Mouse (Mus musculus): ENCODE data around the gene Acer1. TPM values are rescaled to one million over a fixed set of nuclear protein-coding genes. Genes with fewer than 3 reads are reported as not detected.

Acer1 gene
- polyA plus RNA-seq, 1 experiment from 2014 or later, result not detected

DNA sequence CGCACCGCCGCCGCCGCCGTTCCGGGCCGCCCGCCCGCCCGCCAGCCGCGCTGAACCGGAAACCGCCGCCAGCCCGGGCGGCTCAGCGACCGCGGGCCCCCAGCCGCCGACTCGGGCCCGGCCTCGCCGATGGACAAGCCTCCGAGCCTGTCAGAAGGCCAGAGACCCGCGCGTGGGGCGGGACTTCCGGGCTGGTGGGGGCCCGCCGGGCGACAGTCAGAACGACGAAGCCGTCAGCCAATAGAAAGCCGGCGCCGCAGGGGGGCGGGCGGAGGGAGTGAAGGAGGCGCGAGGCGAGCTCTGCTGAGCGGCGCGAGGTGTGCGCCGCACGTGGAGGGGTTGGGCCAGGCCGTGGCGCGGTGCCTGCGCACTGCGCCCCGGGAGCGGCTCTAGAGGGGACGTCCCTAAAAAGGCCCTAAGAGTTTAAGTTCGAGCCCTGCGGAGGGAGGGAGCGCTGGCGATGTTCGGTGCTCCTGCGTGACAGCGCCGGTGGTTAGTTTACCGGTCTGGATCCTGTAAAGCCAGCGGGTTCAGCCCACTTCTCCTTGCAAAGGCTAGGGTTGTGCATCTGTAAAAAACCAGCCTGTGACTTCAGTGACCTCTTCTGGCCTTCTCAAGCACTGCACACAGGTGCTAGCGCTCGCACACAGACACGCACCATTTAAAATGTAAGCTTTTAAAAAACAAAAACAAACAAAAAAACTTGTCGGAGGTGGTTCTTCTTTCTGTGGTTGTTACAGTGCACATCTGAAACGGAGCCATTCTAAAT lies 46.4 kb downstream of the Acer1 start, which contains the start of gene Mllt1:
Gene Mllt1 (minus strand): TSS at position 53 of the 769 bp plus-strand sequence.
- ATAC-seq (ENCODE audit: insufficient number of reproducible peaks, insufficient read depth, low FRiP score, low TSS enrichment, low read depth), result peak; percentile 97
- Histone ChIP-seq H3K27me3 (no peaks in the 10 kb centered on the region), H3K36me3 (peaks cover 13% of the 10 kb centered on the region; the same call in 1 of the 2 replicates), H3K27ac (peak within 1 kb of the TSS; percentile 83), H3K9ac (replicated peaks) (peak within 1 kb of the TSS; percentile 97), H3K9me3 (0 out of 2 replicates have a peak, but pooled peaks cover 2% of the 10 kb centered on the region), H3K4me2 (peak within 1 kb of the TSS; percentile 91), H3K4me3 (replicated peaks) (peak within 1 kb of the TSS; percentile 94), H3K4me1 (replicated peaks) (peaks cover 24% of the 10 kb centered on the region)
- 3% methylated on average over 76 of the region's 76 CpGs for WGBS

DNA sequence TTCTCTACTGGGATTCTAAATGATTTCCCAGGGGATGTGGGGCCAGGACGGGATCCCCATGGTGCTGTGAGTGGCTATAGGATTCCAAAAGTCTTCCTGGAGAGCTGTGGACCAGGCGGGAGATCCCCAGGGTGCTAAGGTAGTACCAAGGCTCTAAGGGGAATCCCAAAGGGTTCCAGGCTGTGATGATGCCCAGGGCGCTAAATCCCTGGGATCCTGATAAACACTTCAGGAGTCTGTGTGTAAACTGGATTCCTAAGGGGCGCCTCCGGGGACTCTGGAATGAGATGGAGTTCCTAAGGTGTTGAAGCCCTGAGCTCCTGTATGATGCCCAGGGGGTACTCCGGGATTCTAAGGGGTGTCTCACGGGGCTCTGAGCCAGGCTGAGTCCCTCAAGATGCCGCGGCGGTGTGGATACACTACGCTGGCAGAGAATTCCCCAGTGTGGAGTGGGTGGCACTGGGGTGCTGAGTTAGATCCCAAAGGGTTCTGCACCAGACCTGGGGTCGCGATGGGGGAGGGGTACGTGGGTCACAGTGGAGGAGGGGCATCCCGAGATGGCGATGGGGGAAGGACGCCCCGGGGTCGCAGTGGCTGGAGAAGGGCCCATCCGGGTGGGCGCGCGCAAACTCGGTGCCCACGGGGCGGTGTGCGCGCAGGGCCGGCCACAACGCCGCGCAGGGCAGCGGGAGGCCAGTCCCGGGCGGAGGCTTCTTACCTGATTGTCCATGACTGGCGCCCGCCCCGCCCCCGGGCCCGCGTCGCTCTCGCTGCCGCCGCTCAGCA lies 47.2 kb downstream of the Acer1 start:
- H3K4me2 ChIP-seq, result peak overlapping the region; percentile 91
- H3K4me3 ChIP-seq (replicated peaks), result peak overlapping the region; percentile 94
- ATAC-seq (ENCODE audit: insufficient number of reproducible peaks, insufficient read depth, low FRiP score, low TSS enrichment, low read depth), result peak; percentile 58
- H3K27me3 ChIP-seq, result no peaks in the 10 kb centered on the region
- peaks cover 13% of the 10 kb centered on the region; the same call in 1 of the 2 replicates for H3K36me3 ChIP-seq
- H3K9me3 ChIP-seq, result 0 out of 2 replicates have a peak, but pooled peaks cover 2% of the 10 kb centered on the region
- peaks cover 26% of the 10 kb centered on the region for H3K4me1 ChIP-seq (replicated peaks)
- peak overlapping the region; percentile 97 for H3K9ac ChIP-seq (replicated peaks)
- WGBS, result under 1% methylated on average over 42 of the region's 45 CpGs
- H3K27ac ChIP-seq, result peak overlapping the region; percentile 83

DNA sequence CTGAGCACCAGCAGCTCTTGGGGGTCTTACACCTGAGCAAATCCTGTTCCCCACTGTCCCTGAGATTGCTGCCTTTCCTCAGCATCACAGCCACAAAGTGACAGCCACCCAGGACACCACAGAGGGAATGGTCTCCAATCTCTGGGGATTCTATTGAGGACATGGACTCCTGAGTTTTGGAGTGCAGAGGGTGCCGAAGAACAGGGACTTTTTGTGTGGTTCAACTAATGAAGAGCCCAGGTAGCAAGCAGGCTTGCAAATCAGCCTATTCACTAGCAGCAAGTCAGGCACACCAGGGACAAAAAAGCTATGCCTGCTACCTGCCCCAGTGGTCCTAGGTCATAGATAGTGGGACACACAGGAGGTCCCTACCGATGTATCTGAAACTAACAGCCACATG lies 48.5 kb downstream of the Acer1 start:
- peak overlapping the region; percentile 91 for H3K4me2 ChIP-seq
- H3K27ac ChIP-seq, result no peak overlapping the region
- ATAC-seq (ENCODE audit: insufficient number of reproducible peaks, insufficient read depth, low FRiP score, low TSS enrichment, low read depth), result no peak
- no peaks in the 10 kb centered on the region for H3K27me3 ChIP-seq
- H3K9ac ChIP-seq (replicated peaks), result peak overlapping the region; percentile 97; the same call in 1 of the 2 replicates
- peak overlapping the region; percentile 94; the same call in 1 of the 2 replicates for H3K4me3 ChIP-seq (replicated peaks)
- peaks cover 13% of the 10 kb centered on the region; the same call in 1 of the 2 replicates for H3K36me3 ChIP-seq
- H3K4me1 ChIP-seq (replicated peaks), result peaks cover 26% of the 10 kb centered on the region
- H3K9me3 ChIP-seq, result 0 out of 2 replicates have a peak, but pooled peaks cover 2% of the 10 kb centered on the region
- WGBS, result 86% methylated on average over 2 of the region's 2 CpGs

DNA sequence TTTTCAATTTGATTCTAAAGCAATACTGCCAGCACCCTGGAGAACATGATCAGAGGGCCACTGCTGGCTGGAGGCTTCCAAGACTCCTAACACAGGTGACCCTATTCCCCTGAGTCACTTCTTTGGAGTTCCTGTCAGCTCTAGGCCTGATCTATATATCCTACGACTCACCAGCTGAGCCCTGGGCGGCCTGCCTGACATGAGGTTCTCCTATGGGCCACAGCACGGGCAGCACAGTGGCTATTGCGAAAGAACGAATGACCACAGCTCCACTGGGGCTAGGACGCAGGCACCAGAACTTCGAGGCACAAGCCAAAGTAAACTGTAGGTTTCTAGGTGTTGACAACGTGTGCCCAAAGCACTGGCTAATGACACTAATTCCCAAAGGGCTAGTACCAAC lies 51.9 kb downstream of the Acer1 start:
- Histone ChIP-seq H3K4me3 (replicated peaks) (no peak overlapping the region), H3K9me3 (no peaks in the 10 kb centered on the region), H3K4me2 (no peak overlapping the region), H3K36me3 (peaks cover 38% of the 10 kb centered on the region), H3K27ac (no peak overlapping the region), H3K4me1 (replicated peaks) (peaks cover 26% of the 10 kb centered on the region), H3K9ac (replicated peaks) (no peak overlapping the region), H3K27me3 (no peaks in the 10 kb centered on the region)
- no peak for ATAC-seq (ENCODE audit: insufficient number of reproducible peaks, insufficient read depth, low FRiP score, low TSS enrichment, low read depth)
- 88% methylated on average over 8 of the region's 8 CpGs for WGBS

DNA sequence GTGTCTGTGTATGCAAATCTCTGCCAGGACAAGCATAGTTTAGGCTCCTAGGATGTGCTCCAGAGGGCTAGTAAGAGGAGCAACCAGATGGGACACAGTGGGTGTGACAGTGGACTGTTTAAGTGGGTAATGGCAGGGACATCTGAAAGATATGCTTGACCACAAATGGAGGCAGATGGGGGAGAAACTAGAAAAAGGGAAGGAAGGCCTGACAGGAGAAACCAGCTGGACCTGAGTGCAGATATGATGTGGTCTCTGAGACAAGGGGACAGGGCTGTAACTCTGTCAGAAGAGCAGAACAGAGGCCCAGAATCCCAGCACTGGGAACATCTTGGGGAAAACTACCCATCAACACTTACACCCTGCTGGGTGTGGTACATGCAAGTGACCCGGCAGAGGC lies 52.4 kb downstream of the Acer1 start:
- peaks cover 25% of the 10 kb centered on the region for H3K4me1 ChIP-seq (replicated peaks)
- H3K9me3 ChIP-seq, result no peaks in the 10 kb centered on the region
- H3K9ac ChIP-seq (replicated peaks), result no peak overlapping the region
- peaks cover 43% of the 10 kb centered on the region for H3K36me3 ChIP-seq
- H3K27me3 ChIP-seq, result no peaks in the 10 kb centered on the region
- no peak for ATAC-seq (ENCODE audit: insufficient number of reproducible peaks, insufficient read depth, low FRiP score, low TSS enrichment, low read depth)
- H3K4me3 ChIP-seq (replicated peaks), result no peak overlapping the region
- WGBS, result 79% methylated on average over 1 of the region's 1 CpGs
- no peak overlapping the region for H3K4me2 ChIP-seq
- no peak overlapping the region for H3K27ac ChIP-seq

DNA sequence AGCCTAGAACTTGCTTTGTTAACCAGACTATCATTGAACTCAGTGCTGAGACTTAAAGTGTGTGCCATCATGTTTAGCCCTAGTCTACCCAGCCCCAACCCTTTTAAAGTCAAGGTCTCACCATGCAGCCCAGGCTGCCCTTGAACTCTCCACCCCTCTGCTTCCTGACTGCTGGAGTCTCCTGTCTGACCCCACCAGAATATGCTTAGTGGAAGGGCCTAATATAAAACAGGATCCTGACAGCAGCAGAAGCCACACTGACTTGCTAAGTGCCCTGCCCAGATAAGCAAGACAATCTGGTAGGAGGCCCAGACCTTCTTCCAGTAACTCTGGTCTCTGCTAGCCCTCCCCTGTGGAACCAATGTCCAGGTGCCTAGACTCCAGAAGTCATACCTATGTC lies 52.8 kb downstream of the Acer1 start:
- H3K9ac ChIP-seq (replicated peaks), result no peak overlapping the region
- no peak overlapping the region for H3K27ac ChIP-seq
- H3K36me3 ChIP-seq, result peaks cover 47% of the 10 kb centered on the region
- no peaks in the 10 kb centered on the region for H3K9me3 ChIP-seq
- no peak overlapping the region for H3K4me2 ChIP-seq
- no peak for ATAC-seq (ENCODE audit: insufficient number of reproducible peaks, insufficient read depth, low FRiP score, low TSS enrichment, low read depth)
- no peaks in the 10 kb centered on the region for H3K27me3 ChIP-seq
- peaks cover 21% of the 10 kb centered on the region for H3K4me1 ChIP-seq (replicated peaks)
- H3K4me3 ChIP-seq (replicated peaks), result no peak overlapping the region

DNA sequence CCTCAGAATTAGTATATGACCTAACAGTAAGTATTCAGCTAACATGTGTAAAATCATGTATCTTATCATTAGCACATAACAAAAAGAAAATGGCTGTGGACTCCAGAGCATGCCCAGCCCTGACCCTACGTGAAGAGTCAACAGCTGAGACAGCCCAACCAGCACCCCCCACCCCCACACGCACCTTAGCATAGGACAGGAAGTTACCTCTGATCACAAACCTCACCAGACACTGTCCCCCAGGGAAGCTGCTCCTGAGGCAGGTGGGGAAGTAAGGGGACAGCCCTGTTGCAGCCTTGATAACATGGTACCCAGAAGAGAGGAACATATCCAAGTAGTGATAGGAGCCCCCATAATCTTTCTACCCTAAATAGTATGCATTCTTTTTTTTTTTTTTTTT lies 55.9 kb downstream of the Acer1 start:
- Histone ChIP-seq H3K9me3 (no peaks in the 10 kb centered on the region), H3K9ac (replicated peaks) (no peak overlapping the region), H3K4me3 (replicated peaks) (no peak overlapping the region), H3K36me3 (peaks cover 63% of the 10 kb centered on the region), H3K27me3 (no peaks in the 10 kb centered on the region), H3K27ac (no peak overlapping the region), H3K4me1 (replicated peaks) (0 out of 2 replicates have a peak, but pooled peaks cover 5% of the 10 kb centered on the region), H3K4me2 (no peak overlapping the region)
- no peak for ATAC-seq (ENCODE audit: insufficient number of reproducible peaks, insufficient read depth, low FRiP score, low TSS enrichment, low read depth)
- WGBS, result 94% methylated on average over 2 of the region's 2 CpGs

DNA sequence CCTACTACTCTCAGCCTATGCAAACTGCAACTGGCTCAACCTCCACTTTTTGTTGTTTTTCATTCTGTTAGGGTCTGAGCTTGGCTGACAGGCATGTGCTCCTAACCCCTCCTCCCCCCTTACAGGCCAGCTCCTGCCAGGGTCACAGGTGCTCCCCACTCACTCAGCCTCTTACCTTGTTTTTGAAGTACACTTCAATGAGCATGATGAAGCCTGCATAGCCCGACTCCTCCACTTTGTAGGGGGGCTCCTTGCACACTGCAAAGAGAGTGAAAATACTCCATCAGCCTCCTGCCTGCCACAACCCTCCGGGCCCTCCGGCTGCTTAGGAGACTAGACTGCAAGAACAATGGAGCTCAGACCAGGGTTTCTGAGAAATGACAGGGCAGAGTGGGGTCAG lies 62.2 kb downstream of the Acer1 start:
- peaks cover 96% of the 10 kb centered on the region for H3K36me3 ChIP-seq
- no peaks in the 10 kb centered on the region for H3K4me1 ChIP-seq (replicated peaks)
- H3K9me3 ChIP-seq, result no peaks in the 10 kb centered on the region
- no peak overlapping the region for H3K4me2 ChIP-seq
- 92% methylated on average over 3 of the region's 3 CpGs for WGBS
- no peak overlapping the region for H3K4me3 ChIP-seq (replicated peaks)
- no peak overlapping the region for H3K27ac ChIP-seq
- no peak overlapping the region for H3K9ac ChIP-seq (replicated peaks)
- ATAC-seq (ENCODE audit: insufficient number of reproducible peaks, insufficient read depth, low FRiP score, low TSS enrichment, low read depth), result no peak
- H3K27me3 ChIP-seq, result no peaks in the 10 kb centered on the region

DNA sequence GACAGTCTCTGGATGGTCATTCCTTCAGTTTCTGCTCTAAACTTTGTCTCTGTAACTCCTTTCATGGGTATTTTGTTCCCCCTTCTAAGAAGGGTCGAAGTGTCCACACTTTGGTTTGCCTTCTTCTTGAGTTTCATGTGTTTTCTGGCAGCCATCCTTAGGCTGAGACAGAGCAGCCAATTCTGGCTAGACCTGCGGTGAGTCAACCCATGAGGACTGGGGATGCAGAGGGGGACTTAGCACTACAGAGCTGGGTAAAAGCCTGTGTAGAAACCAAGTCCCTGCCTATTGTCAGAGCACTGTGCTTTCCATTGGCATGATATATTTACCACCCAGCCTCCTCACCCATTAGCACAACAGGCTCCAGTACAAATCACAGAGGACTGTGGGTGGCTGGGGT lies 64.8 kb downstream of the Acer1 start:
- Histone ChIP-seq H3K4me1 (replicated peaks) (no peaks in the 10 kb centered on the region), H3K9me3 (no peaks in the 10 kb centered on the region), H3K9ac (replicated peaks) (no peak overlapping the region), H3K27ac (no peak overlapping the region), H3K4me3 (replicated peaks) (no peak overlapping the region), H3K36me3 (peaks cover 98% of the 10 kb centered on the region), H3K4me2 (no peak overlapping the region), H3K27me3 (no peaks in the 10 kb centered on the region)
- ATAC-seq (ENCODE audit: insufficient number of reproducible peaks, insufficient read depth, low FRiP score, low TSS enrichment, low read depth), result no peak
- 96% methylated on average over 2 of the region's 2 CpGs for WGBS

DNA sequence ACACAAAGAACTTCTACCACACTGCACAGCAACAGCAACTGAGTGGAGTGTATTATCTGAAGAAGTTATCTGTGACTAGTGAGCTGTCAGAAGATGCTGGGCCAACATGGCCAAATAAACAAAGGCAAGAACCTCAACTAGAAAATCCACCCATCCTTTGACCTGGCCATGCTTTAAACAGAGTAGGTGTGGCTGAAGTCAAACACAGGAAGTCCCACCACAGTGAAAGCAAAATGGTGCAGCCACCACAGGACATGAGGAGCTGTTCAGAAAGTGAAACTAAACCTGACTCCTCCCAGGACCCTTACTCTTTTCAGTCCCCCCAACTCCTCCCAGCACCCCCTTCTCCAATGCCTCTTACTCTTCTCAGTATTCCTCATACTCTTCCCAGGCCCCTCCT lies 68.5 kb downstream of the Acer1 start:
- H3K36me3 ChIP-seq, result peaks cover 98% of the 10 kb centered on the region

DNA sequence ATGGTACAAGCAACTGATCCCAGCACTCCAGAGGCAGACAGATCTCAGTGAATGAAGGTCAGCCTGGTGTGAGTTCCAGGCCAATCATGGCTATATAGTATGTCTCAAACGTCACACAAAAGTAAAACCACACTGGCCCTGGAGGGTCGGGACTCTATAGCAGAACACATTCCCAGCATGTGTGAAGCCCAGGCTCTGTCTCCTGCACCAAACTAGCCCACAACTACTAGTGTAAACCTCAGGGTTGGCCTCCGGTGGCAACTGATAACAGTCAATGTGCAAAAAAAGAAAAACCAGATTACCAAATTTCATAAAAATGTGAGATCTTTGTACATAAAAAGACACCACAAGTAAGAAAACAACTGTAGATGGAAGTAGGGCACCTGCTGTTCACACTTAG lies 68.9 kb downstream of the Acer1 start:
- no peak overlapping the region for H3K27ac ChIP-seq
- 90% methylated on average over 3 of the region's 3 CpGs for WGBS
- H3K9me3 ChIP-seq, result no peaks in the 10 kb centered on the region
- no peaks in the 10 kb centered on the region for H3K4me1 ChIP-seq (replicated peaks)
- no peak overlapping the region for H3K4me3 ChIP-seq (replicated peaks)
- peaks cover 98% of the 10 kb centered on the region for H3K36me3 ChIP-seq
- no peaks in the 10 kb centered on the region for H3K27me3 ChIP-seq
- no peak overlapping the region for H3K9ac ChIP-seq (replicated peaks)
- H3K4me2 ChIP-seq, result no peak overlapping the region
- no peak for ATAC-seq (ENCODE audit: insufficient number of reproducible peaks, insufficient read depth, low FRiP score, low TSS enrichment, low read depth)

More for the DNA sequence above, 68.5 kb downstream of the Acer1 start:
- no peak overlapping the region for H3K4me3 ChIP-seq (replicated peaks)
- no peak overlapping the region for H3K4me2 ChIP-seq
- no peak for ATAC-seq (ENCODE audit: insufficient number of reproducible peaks, insufficient read depth, low FRiP score, low TSS enrichment, low read depth)
- H3K4me1 ChIP-seq (replicated peaks), result no peaks in the 10 kb centered on the region
- no peaks in the 10 kb centered on the region for H3K9me3 ChIP-seq
- H3K27me3 ChIP-seq, result no peaks in the 10 kb centered on the region
- H3K27ac ChIP-seq, result no peak overlapping the region
- no peak overlapping the region for H3K9ac ChIP-seq (replicated peaks)

Data from limb, embryonic 12.5 days (tissue).